Mouse (Mus musculus): ENCODE measurements around the gene Map4k5. TPM values are rescaled to one million over a fixed set of nuclear protein-coding genes. Genes with fewer than 3 reads are reported as not detected.

Gene Map4k5
- total RNA-seq, 2 experiments from 2014 or later = 32.5 to 47.1 TPM

DNA sequence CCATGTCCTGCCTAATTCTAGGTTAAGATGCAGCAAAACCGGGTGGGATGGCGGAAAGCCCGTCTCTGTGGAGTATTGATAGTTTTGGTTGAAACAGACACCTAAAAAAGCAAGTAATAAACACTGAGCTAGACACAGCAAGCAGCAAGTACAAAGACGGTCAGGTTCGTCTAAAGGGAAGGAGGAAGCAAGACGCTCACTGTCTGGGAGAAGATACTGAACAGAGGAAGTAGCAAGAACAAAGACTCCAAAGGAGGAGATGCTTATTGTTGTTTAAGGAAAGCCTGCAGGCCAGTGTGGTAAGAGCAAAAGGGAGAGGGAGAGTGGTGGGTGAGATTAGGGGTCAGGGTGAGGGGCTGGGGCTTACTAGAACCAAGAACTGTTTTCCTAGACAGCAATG lies 2.9 kb downstream of the Map4k5 start:
- DNase-seq (ENCODE audit: low spot score in 2 of 2) = no peak
- intact Hi-C loops (cut with DNase I) = loop anchor here (5.0 kb wide), 3 partner anchors 38 to 133 kb away; no protein-coding TSS in a partner anchor

DNA sequence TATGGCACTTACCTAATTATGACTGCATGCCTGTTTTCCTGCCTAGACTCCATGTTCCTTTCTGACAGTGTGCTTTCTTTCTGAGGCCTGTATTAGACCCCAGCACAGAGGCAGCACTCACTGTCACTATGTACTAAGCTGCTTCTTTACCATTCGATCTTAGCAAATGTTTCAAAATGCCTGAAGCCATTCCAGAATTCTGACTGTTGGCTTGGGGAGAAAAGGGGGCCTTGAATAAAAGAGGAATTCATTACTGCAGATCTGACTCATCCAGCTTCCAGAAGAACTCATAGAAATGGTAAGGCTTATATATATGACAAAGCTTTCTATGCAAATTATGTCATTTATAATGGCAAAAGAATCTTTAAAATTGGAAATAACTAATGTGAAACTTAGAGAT lies 4.7 kb downstream of the Map4k5 start:
- intact Hi-C loops (cut with DNase I) = no loop called here
- no peak for DNase-seq (ENCODE audit: low spot score in 2 of 2)

- no peak for DNase-seq (ENCODE audit: low spot score in 2 of 2)
- intact Hi-C loops (cut with DNase I) = no loop called here
Observed at GRCm38 (mm10) chr12:69887776-69888175, 5.2 kb downstream of the Map4k5 start.

DNA sequence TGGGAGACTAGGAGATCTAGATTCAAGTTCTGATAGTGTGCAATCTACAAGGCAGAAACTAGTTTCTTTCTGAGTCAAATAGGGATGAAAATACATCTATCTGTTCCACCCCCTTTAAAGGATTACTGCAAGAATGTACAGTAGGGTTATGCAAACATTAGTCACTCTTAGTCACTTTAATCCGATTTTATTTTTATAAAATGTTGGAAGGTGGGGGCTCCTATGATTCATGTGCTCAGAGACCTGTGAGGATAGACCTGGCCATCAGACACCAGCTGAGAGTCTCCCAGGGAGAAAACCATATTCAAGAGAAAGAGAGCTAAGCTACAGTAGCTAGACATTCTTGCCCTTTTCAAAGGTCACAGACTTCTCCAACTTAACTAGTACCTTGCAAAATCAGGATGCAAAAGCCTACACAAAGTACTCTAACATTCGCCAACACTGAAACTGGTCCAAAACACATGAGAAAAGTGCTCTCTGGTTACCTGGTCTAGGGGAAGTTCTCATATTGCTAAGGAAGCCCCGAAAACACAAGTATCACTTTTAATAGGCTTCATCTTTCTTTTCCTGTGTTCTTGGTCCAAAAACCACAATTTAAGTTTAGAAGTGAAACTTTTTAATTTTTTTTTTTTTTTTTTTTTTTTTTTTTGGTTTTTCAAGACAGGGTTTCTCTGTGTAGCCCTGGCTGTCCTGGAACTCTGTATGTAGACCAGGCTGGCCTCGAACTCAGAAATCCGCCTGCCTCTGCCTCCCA lies 7.7 kb downstream of the Map4k5 start:
- intact Hi-C loops (cut with DNase I) = no loop called here
- DNase-seq (ENCODE audit: low spot score in 2 of 2) = no peak

- DNase-seq (ENCODE audit: low spot score in 2 of 2) = no peak
- intact Hi-C loops (cut with DNase I) = no loop called here
Observed at GRCm38 (mm10) chr12:69884053-69884452, 8.9 kb downstream of the Map4k5 start.

- no peak for DNase-seq (ENCODE audit: low spot score in 2 of 2)
- intact Hi-C loops (cut with DNase I) = no loop called here
Observed at GRCm38 (mm10) chr12:69881198-69881905, 11.6 kb downstream of the Map4k5 start.

DNA sequence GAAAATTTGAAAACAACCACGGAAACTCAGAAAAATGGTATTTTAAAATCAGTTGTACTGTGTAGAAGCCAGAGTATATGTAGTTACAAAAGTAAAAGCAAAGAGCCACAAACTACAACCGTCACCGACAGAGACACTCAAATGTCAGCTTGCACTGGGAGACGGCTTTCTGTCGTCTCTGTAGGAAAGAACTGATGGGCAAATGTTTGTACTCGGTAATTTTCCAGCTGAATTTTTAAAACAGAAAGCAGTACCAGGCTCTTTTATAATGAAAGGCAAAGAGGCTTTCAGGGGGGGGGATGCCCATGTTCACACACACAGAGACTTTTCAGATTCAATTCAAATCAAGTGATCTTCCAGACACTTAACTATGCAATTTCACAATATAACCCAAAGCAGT lies 13.3 kb downstream of the Map4k5 start:
- DNase-seq (ENCODE audit: low spot score in 2 of 2) = no peak

DNA sequence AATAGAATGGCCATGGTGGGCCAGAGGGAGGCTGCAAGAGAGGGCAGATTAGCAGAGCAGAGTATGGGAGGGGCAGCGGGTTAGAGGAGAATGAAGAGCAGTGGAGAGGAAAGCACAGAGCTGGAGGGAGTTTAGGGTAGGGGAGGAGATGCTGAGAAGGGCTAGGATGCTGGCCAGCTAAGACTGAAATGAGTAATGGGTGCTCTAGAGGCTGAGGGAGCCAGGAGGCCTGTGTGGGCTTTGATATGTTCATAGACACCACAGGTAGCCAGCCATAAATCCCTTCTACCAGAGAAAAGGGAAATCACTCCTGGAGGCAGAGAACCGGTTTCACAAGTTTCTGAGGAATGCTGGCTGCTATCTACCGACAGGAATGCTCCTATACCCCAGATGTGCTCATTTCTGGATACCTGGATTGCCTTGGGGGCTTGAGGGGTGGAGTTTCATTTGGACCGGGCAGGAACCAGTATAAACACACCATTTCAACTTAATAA lies 13.8 kb downstream of the Map4k5 start:
- DNase-seq (ENCODE audit: low spot score in 2 of 2) = no peak
- intact Hi-C loops (cut with DNase I) = no loop called here

More for the DNA sequence above, 13.3 kb downstream of the Map4k5 start:
- intact Hi-C loops (cut with DNase I) = no loop called here

DNA sequence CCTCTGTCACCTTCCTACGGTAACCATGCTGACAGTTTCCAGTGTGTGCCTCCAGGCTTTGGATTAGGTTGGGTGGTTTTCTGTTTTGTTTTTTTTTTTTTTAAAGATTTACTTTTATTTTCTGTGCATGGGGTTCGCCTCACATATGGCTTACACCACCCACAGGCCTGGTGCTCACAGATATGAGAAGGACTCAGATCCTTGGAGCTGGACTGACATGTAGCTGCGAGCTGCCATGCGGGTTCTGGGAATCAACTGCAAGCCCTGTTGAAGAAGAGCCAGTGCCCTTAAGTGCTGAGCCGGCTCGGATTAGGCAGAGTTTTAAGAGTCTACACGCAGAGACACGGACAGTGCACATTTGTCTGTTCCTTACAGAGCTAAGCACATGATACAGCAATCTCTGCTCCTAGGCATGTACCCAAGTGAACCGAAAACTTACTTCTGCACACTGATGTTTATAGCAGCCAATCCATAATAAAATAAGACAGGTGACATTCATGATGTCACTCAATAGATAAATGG lies 15.1 kb downstream of the Map4k5 start:
- peak in 1 of 2 experiments; percentile 40 for DNase-seq (ENCODE audit: low spot score in 2 of 2)
- intact Hi-C loops (cut with DNase I) = no loop called here

DNA sequence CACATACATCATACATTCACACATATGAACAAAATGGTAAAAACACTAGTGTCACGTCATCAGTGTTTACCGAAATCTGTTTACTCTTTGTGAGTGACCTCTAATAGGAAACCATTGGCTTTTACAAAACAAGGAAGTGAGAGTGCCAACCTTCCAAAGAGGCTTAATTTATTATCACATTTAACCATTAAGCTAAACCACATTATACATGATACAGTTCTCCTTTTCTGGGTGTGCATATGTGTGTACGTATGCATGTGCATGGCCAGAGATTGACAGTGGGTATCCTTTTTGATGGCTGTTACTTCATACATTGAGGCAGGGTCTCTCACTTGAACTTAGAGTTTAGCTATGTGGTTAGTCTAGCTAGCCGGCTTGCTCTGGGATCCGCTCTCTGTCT lies 21.4 kb downstream of the Map4k5 start:
- intact Hi-C loops (cut with DNase I) = no loop called here
- no peak for DNase-seq (ENCODE audit: low spot score in 2 of 2)

- intact Hi-C loops (cut with DNase I) = no loop called here
- DNase-seq (ENCODE audit: low spot score in 2 of 2) = no peak
Observed at GRCm38 (mm10) chr12:69867338-69867737, 25.7 kb downstream of the Map4k5 start.

- intact Hi-C loops (cut with DNase I) = no loop called here
- no peak for DNase-seq (ENCODE audit: low spot score in 2 of 2)
Observed at GRCm38 (mm10) chr12:69864164-69864692, 28.8 kb downstream of the Map4k5 start.

DNA sequence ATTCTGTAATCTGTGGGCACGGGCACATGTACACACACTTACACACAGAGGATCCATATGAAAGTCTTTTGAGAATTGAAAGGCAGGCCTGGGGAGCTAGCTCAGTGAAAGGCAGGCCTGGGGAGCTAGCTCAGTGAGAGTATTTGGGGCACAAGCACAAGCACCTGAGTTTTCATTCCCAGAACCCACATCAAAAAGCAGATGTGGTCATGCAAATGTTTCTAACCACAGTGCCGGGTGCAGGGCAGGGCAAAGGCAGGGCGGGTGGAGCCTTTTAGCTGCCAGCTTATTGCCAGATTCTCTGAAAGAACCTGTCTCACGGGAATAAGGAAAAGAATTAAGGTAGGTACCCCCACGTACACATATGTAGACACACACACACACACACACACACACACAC lies 29.5 kb downstream of the Map4k5 start:
- DNase-seq (ENCODE audit: low spot score in 2 of 2) = no peak
- intact Hi-C loops (cut with DNase I) = no loop called here

DNA sequence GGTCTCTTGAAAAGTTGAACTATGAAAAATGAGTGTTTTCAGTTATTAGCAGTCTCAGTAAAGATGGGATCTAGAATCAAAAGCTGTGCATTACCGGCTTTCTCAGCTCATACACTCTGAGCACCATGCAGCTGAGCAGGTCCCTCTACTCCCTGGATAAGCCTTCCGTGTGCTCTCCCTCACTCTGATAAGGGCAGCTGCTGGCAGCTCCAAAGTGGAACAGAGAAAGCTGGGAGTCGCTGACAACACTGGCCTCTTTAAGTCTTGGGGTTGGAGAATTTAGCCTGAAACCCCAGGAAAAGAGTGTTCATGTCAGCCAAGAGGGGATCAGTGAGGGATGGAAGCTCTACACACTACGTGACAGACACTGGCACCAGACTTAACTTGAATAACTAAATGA lies 34.2 kb downstream of the Map4k5 start:
- no peak for DNase-seq (ENCODE audit: low spot score in 2 of 2)
- intact Hi-C loops (cut with DNase I) = no loop called here

GRCm38 (mm10) chr12:69857597-69857996 lies 35.4 kb downstream of the Map4k5 start:
- DNase-seq (ENCODE audit: low spot score in 2 of 2) = no peak
- intact Hi-C loops (cut with DNase I) = no loop called here

DNA sequence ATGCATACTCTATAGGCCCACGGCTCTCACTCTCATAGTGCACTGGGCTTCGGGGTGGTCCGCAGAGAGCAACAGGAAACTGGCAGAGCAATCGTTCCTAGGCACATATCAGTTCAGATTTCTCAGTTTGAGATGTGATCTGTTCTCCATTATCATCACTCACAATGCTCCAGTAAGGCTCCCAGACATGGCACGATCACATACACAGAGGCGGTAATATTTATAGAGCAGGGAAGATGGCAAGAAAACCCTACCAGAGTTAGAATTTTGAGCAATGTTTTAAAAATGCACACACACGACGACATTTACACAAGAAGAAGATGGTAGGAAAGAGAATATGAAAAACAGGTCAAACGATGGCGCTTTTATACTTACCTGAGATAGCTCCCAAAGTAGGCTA lies 36.6 kb downstream of the Map4k5 start:
- DNase-seq (ENCODE audit: low spot score in 2 of 2) = peak in 1 of 2 experiments; percentile 32
- intact Hi-C loops (cut with DNase I) = no loop called here

GRCm38 (mm10) chr12:69855641-69856300 lies 37.2 kb downstream of the Map4k5 start:
- no peak for DNase-seq (ENCODE audit: low spot score in 2 of 2)
- intact Hi-C loops (cut with DNase I) = no loop called here

DNA sequence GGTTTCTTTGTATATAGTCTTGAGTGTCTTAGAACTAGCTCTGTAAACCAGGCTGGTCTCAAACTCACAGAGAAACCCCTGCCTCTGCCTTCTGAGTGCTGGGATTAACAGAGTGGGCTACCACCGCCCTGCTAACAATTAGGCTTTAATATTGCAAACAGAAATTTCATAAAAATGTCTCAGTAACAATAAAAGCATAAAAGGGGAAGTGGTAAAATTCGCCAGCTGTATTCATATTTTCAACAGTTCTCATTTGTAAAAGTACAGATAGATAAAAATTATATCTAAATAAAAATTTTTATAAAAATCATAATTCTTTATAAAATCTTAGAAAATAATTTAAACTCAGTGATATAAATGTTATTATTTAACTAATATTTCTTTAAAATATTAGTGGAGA lies 39.1 kb downstream of the Map4k5 start:
- DNase-seq (ENCODE audit: low spot score in 2 of 2) = no peak
- intact Hi-C loops (cut with DNase I) = loop anchor here (5.0 kb wide), 1 partner anchor 38 kb away; the partner anchor contains the start of genes Atl1 and Map4k5

DNA sequence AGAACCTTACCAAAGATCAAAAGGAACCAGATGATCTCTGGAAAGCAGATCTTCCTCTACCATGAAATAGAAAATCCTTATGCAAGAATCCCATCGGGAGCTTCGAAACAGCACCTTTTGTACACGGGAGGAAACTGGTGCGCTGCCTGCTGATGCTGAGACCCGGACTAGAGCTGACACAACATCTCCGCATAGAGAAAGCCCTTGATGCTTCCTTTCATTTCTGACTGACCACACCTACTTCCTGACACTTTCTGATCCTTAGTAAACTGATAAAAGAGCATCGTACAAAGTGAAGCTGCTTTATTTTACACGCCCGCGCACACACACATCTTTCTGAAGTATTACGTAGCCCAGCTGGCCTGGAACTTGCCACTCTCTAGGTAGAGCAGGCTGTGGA lies 39.6 kb downstream of the Map4k5 start:
- DNase-seq (ENCODE audit: low spot score in 2 of 2) = no peak
- intact Hi-C loops (cut with DNase I) = loop anchor here (5.0 kb wide), 1 partner anchor 39 kb away; the partner anchor contains the start of genes Atl1 and Map4k5

- no peak for DNase-seq (ENCODE audit: low spot score in 2 of 2)
- intact Hi-C loops (cut with DNase I) = loop anchor here (5.0 kb wide), 1 partner anchor 40 kb away; the partner anchor contains the start of genes Atl1 and Map4k5
Observed at GRCm38 (mm10) chr12:69852288-69852687, 40.7 kb downstream of the Map4k5 start.
